Mouse (Mus musculus) stomach, postnatal 0 days (tissue): ENCODE data around the gene Tex9.

Experiments used
- CTCF ChIP-seq: IDR thresholded peaks from 2 replicates; pipeline ENCODE4 v1.5.1; 2016; ENCODE audit warnings: antibody characterized with exemption, low read depth, mild to moderate bottlenecking, moderate library complexity
- EP300 ChIP-seq: optimal IDR thresholded peaks from 2 replicates; pipeline ENCODE3; 2016; ENCODE audit warnings: antibody characterized with exemption

DNA sequence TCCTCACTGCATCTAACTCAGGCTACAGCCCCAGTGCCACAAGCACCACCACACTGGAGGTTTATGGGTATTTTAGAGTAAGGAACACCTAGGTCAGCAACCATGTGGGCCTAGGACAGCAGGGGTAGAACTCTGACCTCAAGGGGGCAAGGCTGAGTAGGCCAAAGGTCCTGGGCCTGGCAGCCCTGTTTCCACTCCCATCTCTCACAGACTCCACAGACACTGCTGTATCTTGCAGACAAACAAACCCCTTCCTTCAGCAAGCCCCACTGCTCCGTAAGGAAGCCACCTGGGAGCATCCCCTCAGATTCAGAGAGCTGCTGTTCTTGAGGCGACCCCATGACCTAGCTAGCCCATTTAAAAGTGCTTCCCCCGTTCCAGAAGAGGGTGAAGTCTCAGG, 87.1 kb downstream of the Tex9 start:
- no peak for TF ChIP-seq CTCF
- no peak for TF ChIP-seq EP300
